Mouse (Mus musculus): ENCODE measurements around the gene Zbtb20.

The Zbtb20 gene

DNA sequence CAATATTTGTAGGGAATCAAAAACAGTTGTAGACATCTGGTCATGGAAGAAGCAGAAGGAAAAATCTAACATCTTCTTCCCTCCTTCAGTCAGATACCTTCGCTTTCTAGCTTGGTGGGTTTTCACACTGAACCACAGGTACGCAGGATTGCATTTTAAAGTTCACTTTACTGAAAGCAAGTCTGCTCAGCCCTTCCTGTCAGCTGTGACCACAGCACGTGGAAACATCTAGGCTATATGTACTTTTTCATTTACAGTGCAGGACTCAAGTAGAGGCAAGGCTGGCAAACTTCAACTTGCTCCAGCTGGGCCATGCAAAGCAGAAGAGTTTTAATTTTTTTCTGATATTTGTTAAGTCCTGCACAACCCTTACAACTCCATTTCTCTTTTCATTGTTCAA lies 424.7 kb downstream of the Zbtb20 start:
- DNase-seq (ENCODE audit: low read depth, low spot score), result no peak

DNA sequence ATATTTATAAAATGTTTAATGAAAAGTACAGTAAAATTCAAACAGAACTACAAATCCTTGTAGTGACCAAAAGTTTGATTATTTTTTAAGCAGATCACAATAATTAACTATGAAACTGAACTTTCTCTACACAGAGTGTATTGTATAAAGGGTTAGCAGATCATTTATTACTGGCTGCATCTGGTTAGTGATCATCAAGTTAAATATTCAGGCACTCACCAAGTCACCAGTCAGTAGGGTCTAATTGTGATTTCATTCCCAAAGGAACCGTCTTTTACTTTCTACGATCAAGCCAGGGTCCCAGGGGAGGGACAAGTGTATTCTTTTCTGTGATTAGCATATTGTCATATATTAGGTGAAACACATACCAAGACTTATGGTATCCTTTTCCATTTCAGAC lies 426.5 kb downstream of the Zbtb20 start:
- DNase-seq (ENCODE audit: low read depth, low spot score), result no peak

- DNase-seq (ENCODE audit: low read depth, low spot score), result no peak
Observed at GRCm38 (mm10) chr16:43303245-43304197, 427.8 kb downstream of the Zbtb20 start.

DNA sequence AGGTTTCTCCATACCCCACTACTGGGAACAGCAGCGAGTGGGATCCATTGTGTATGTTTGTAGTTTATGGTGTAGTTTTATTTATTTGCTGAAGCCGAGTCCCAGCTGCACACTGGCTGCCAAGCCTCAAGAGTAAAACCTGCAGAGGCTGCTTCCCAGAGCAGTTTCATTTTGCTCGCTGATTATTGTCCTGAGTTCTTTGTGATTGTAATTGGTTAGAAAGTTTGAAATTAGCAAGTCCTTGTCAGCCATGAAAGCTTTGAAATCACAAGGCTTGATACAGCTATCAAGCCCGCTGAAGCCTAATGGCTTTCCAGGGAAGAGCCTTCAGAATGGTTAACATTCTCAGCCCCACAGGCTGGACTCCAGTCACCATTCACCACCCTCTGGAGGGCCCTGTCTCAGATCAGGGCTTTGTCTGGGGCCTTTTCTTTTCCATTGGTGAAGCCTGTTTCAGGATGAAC lies 434.3 kb downstream of the Zbtb20 start:
- DNase-seq (ENCODE audit: low read depth, low spot score), result no peak

- no peak for DNase-seq (ENCODE audit: low read depth, low spot score)
Observed at GRCm38 (mm10) chr16:43324009-43324408, 448.3 kb downstream of the Zbtb20 start.

GRCm38 (mm10) chr16:43328221-43328620 lies 452.5 kb downstream of the Zbtb20 start:
- no peak for DNase-seq (ENCODE audit: low read depth, low spot score)

GRCm38 (mm10) chr16:43330206-43330605 lies 454.5 kb downstream of the Zbtb20 start:
- no peak for DNase-seq (ENCODE audit: low read depth, low spot score)

DNA sequence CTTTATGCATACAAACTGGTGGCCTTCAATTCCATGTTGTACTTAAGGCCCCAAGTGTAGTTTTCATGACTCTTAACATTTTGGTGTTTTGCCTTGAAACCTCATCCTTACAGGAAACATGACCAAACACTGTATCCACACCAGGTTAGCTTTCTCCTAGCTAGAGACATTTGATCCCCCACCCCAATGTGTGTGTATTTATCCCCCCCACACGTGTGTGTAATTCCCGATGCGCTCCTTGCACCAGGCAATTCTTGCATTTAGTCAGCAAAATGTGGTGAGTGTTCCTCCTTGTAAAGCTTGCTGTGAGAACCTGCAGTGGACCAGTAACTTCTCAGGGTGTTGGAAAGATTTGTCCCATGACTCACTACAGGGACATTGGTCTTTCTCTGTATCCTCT lies 455.8 kb downstream of the Zbtb20 start:
- no peak for DNase-seq (ENCODE audit: low read depth, low spot score)

DNA sequence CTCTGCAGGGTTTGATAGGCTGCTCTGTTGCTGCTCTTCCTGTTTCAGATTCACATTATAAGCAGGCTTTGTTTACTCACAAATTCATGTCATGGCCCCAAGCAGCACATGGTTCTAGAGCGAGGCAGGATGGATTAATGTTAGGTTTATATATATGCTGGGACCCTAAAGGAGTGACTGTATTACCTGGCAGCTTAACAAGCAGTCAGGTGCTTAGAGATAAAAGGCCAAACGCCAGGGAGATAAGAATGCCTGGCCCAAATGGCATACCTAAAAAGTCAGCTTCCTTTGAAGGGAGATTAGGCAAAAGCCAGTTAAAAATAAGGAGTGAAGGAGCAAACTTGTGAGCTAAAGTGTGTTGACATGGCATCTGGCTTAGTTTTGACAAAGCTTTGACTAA lies 457.1 kb downstream of the Zbtb20 start:
- no peak for DNase-seq (ENCODE audit: low read depth, low spot score)

- DNase-seq (ENCODE audit: low read depth, low spot score), result no peak
Observed at GRCm38 (mm10) chr16:43333265-43333664, 457.6 kb downstream of the Zbtb20 start.

GRCm38 (mm10) chr16:43334411-43335150 lies 458.9 kb downstream of the Zbtb20 start:
- DNase-seq (ENCODE audit: low read depth, low spot score), result no peak

GRCm38 (mm10) chr16:43335151-43335823 lies 459.6 kb downstream of the Zbtb20 start:
- DNase-seq (ENCODE audit: low read depth, low spot score), result no peak

- no peak for DNase-seq (ENCODE audit: low read depth, low spot score)
Observed at GRCm38 (mm10) chr16:43335824-43336215, 460.1 kb downstream of the Zbtb20 start.

DNA sequence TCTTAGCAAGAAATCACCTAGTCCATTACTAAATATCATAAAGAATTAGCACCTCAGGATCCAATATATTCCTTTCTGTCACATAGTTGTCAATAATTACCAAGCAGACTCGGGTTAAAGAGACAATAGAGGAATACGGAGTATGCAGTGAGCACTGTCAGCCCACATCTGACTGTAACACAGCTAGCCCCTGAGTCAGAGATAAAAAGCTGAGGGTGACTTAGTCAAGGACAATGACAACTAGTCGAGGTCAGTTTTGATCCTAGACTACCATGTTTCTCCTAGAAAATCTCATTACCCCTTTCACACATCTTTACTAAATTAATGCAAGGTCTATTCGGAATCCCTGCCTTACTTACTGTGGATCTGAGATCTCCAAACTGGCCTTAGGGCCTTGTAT lies 465.0 kb downstream of the Zbtb20 start:
- DNase-seq (ENCODE audit: low read depth, low spot score), result no peak

- DNase-seq (ENCODE audit: low read depth, low spot score), result no peak
Observed at GRCm38 (mm10) chr16:43341916-43342455, 466.3 kb downstream of the Zbtb20 start.

- DNase-seq (ENCODE audit: low read depth, low spot score), result no peak
Observed at GRCm38 (mm10) chr16:43346094-43346493, 470.4 kb downstream of the Zbtb20 start.

DNA sequence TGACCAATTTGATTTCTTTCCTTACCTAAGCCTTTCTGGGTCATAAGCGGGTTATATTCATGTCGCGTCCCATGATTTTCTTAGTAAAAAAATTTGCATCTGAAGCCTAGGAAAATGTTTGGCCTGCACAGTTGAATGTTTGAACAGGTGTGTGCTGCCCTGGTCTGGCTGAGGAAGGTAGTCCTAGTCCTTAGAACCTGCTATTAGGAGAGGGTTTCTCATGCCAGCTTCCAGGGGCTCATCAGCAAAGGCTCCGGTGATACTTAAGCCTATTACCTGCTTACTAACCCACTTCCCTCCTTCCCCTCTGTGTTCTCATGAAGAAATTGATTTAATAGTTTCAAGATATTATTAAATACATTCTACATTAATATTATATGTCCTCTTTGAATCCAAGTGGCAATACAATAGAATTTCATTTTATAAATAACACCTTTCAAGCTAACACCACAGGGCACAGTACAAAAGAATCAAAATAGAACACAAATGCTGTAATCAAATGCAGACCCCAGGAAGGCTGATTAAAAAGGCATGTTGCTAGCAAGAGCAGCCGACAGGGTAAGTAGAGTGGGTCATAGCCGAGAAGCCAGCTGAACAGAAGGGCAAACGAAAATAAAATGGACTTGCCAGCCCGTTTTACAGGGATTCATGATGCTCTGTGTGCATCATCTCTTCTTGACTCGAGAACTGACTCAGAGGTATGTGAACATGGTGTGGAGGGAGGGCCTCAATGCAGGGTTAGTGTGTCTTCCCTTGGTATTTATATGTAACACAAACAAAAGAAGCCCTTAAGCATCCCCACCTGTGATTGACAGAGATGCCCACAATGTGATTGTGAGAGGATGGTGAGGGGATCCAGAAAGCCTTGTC lies 480.3 kb downstream of the Zbtb20 start:
- DNase-seq (ENCODE audit: low read depth, low spot score), result no peak

GRCm38 (mm10) chr16:43359546-43359945 lies 483.9 kb downstream of the Zbtb20 start:
- DNase-seq (ENCODE audit: low read depth, low spot score), result no peak

GRCm38 (mm10) chr16:43360112-43360511 lies 484.4 kb downstream of the Zbtb20 start:
- no peak for DNase-seq (ENCODE audit: low read depth, low spot score)

- DNase-seq (ENCODE audit: low read depth, low spot score), result no peak
Observed at GRCm38 (mm10) chr16:43360838-43361480, 485.3 kb downstream of the Zbtb20 start.

All from c-Kit-negative CD71-positive TER-119-positive erythroid progenitor cells, embryonic 14.5 days (primary cell).